Mouse (Mus musculus) liver, postnatal 0 days (tissue): ENCODE data around the gene AW146154. TPM values are rescaled to one million over a fixed set of nuclear protein-coding genes. Genes with fewer than 3 reads are reported as not detected.
"Not testable (repeated sequence)": the region's sequence is repeated elsewhere in the genome, so short reads cannot be mapped to it uniquely, and the experiment has no call there.

Experiments used
- ATAC-seq: fragments of 200-750 bp; cut with Nextera tagmentation; 2 replicates; pipeline ENCODE4 v1.8.0; 2017; ENCODE audit warnings: mild to moderate bottlenecking, moderate library complexity
- DNase-seq: peaks from one replicate; pipeline ENCODE4 v3.0.0-alpha.2; 2016
- H3K27ac ChIP-seq: fragments of 300-500 bp; sonication (generic); 2 replicates; pipeline ENCODE4 v1.5.1; 2014; ENCODE audit warnings: antibody characterized with exemption, moderate library complexity, mild to moderate bottlenecking, low read depth
- H3K27me3 ChIP-seq: fragments of 300-500 bp; sonication (generic); 2 replicates; pipeline ENCODE4 v1.6.1; 2014; ENCODE audit warnings: low read length, control low read depth, mixed read lengths; ENCODE audit not compliant: insufficient read depth
- H3K36me3 ChIP-seq: fragments of 300-500 bp; sonication (generic); replicated peaks from 2 replicates; pipeline ENCODE4 v1.6.1; 2014; ENCODE audit warnings: mild to moderate bottlenecking, control low read depth, low read length, moderate library complexity, mixed read lengths; ENCODE audit not compliant: insufficient read depth
- H3K4me1 ChIP-seq: fragments of 300-500 bp; sonication (generic); 2 replicates; pipeline ENCODE4 v1.6.1; 2014; ENCODE audit warnings: antibody characterized with exemption, mild to moderate bottlenecking, control low read depth; ENCODE audit not compliant: insufficient read depth
- H3K4me2 ChIP-seq: fragments of 300-500 bp; sonication (generic); 2 replicates; pipeline ENCODE4 v1.6.1; 2014; ENCODE audit warnings: low read depth, mild to moderate bottlenecking, low read length, moderate library complexity, mixed read lengths
- H3K4me3 ChIP-seq: fragments of 300-500 bp; sonication (generic); 2 replicates; pipeline ENCODE4 v1.5.1; 2014; ENCODE audit warnings: low read depth, low read length
- H3K9ac ChIP-seq: fragments of 300-500 bp; sonication (generic); replicated peaks from 2 replicates; pipeline ENCODE4 v1.6.1; 2014; ENCODE audit warnings: mild to moderate bottlenecking, moderate library complexity
- H3K9me3 ChIP-seq: fragments of 300-500 bp; sonication (generic); 2 replicates; pipeline ENCODE4 v1.6.1; 2016; ENCODE audit warnings: mild to moderate bottlenecking, control low read depth, low read length, mixed read lengths
- CTCF ChIP-seq: sonication (generic); IDR thresholded peaks from 2 replicates; pipeline ENCODE4 v1.5.1; 2016; ENCODE audit warnings: antibody characterized with exemption, low read depth
- EP300 ChIP-seq: IDR thresholded peaks from 2 replicates; pipeline ENCODE4 v1.6.1; 2016; ENCODE audit warnings: antibody characterized with exemption, low read depth, mild to moderate bottlenecking
- WGBS: fragments of 180-500 bp; shearing (Covaris S2); extraction: QIAGEN DNeasy Blood & Tissue Kit; methylation state at CpG from one replicate; pipeline ENCODE4 v1.1.7; 2014; ENCODE audit not compliant: insufficient replicate concordance; 5-methylcytosine and 5-hydroxymethylcytosine counted together
- polyA plus RNA-seq: library from polyadenylated mRNA; unstranded; fragments of >200 nt; fragmentation: Nextera tagmentation; extraction: Ambion mirVana; gene quantifications from 2 replicates; pipeline ENCODE4 v1.2.1, GENCODE M21; 2015

The AW146154 gene
- polyA plus RNA-seq, 1 experiment from 2014 or later = 2.3 TPM

- Histone ChIP-seq H3K36me3 (no peaks in the 10 kb centered on the region), H3K27ac (no peak overlapping the region), H3K4me1 (0 out of 2 replicates have a peak, but pooled peaks cover 3% of the 10 kb centered on the region), H3K4me3 (no peak overlapping the region), H3K27me3 (no peaks in the 10 kb centered on the region), H3K9ac (no peak overlapping the region), H3K4me2 (no peak overlapping the region), H3K9me3 (no peaks in the 10 kb centered on the region)
- no peak for DNase-seq
- 87% methylated on average over 2 of the region's 2 CpGs for whole genome bisulfite sequencing
- no peak for TF ChIP-seq CTCF
- TF ChIP-seq EP300 = no peak
- no peak for ATAC-seq
Observed at GRCm38 (mm10) chr7:41497871-41498270, 1.8 kb downstream of the AW146154 start.

- Histone ChIP-seq H3K4me1 (no peaks in the 10 kb centered on the region), H3K4me2 (no peak overlapping the region), H3K9ac (no peak overlapping the region), H3K36me3 (no peaks in the 10 kb centered on the region), H3K27me3 (no peaks in the 10 kb centered on the region), H3K27ac (no peak overlapping the region), H3K4me3 (no peak overlapping the region), H3K9me3 (no peaks in the 10 kb centered on the region)
- no peak for TF ChIP-seq EP300
- TF ChIP-seq CTCF = no peak
- no peak for DNase-seq
- WGBS = 7% methylated on average over 10 of the region's 10 CpGs
- no peak for ATAC-seq
Observed at GRCm38 (mm10) chr7:41451864-41452263, 47.8 kb downstream of the AW146154 start.

GRCm38 (mm10) chr7:41448596-41448995 is 51.1 kb downstream of the AW146154 start, which contains the start of gene Vmn2r57:
TSS of gene Vmn2r57 (minus strand) at chr7:41448696.
- not testable (repeated sequence) for ATAC-seq, DNase-seq, H3K4me2 ChIP-seq

More at GRCm38 (mm10) chr7:41448596-41448995, 51.1 kb downstream of the AW146154 start, which contains the start of gene Vmn2r57:
- not testable (repeated sequence) for H3K4me3 ChIP-seq, H3K27ac ChIP-seq, H3K4me1 ChIP-seq, H3K27me3 ChIP-seq, H3K9ac ChIP-seq, H3K9me3 ChIP-seq, H3K36me3 ChIP-seq
- WGBS = 61% methylated on average over 1 of the region's 1 CpGs

Other genes starting within 250 kb of the AW146154 start
- gene AI987944, start 106.5 kb downstream of the AW146154 start, polyA plus RNA-seq = 6.3 and 6.9 TPM in 2 replicates
- 0.01 and 0.02 TPM in 2 replicates for gene Vmn2r57, start 51.2 kb downstream of the AW146154 start, polyA plus RNA-seq
- gene Gm20449, start 473 bp downstream of the AW146154 start, polyA plus RNA-seq = not detected in 2 replicates
- gene Gm6871, start 73.8 kb upstream of the AW146154 start, polyA plus RNA-seq = not detected in 2 replicates
- 2.8 and 4.0 TPM in 2 replicates for gene 2610021A01Rik, start 99.3 kb upstream of the AW146154 start, polyA plus RNA-seq
- 1.2 and 1.4 TPM in 2 replicates for gene Zfp788, start 133.3 kb upstream of the AW146154 start, polyA plus RNA-seq